Mouse (Mus musculus) forebrain, embryonic 11.5 days (tissue): ENCODE measurements around the gene Nras. TPM values are rescaled to one million over a fixed set of nuclear protein-coding genes. Genes with fewer than 3 reads are reported as not detected.

Experiments
- ATAC-seq: fragments of 200-750 bp; cut with Nextera tagmentation; replicated peaks from 2 replicates; pipeline ENCODE4 v1.8.0; 2017; ENCODE audit warnings: moderate TSS enrichment; ENCODE audit not compliant: low FRiP score
- DNase-seq: peaks from one replicate; pipeline ENCODE4 v3.0.0-alpha.2; 2017; ENCODE audit warnings: low spot score
- H3K27ac ChIP-seq: fragments of 300-500 bp; sonication (generic); 2 replicates; pipeline ENCODE4 v1.5.1; 2014; ENCODE audit warnings: low read depth, low read length
- H3K27me3 ChIP-seq: fragments of 300-500 bp; sonication (generic); 2 replicates; pipeline ENCODE4 v1.6.1; 2014; ENCODE audit warnings: mild to moderate bottlenecking, low read length, mixed read lengths; ENCODE audit not compliant: control insufficient read depth, insufficient read depth
- H3K36me3 ChIP-seq: fragments of 300-500 bp; sonication (generic); 2 replicates; pipeline ENCODE4 v1.6.1; 2014; ENCODE audit warnings: mild to moderate bottlenecking, low read length, moderate library complexity, mixed read lengths; ENCODE audit not compliant: control insufficient read depth, insufficient read depth
- H3K4me1 ChIP-seq: fragments of 300-500 bp; sonication (generic); replicated peaks from 2 replicates; pipeline ENCODE4 v1.6.1; 2014; ENCODE audit warnings: low read length, mixed read lengths; ENCODE audit not compliant: control insufficient read depth, insufficient read depth
- H3K4me2 ChIP-seq: fragments of 300-500 bp; sonication (generic); 2 replicates; pipeline ENCODE4 v1.6.1; 2014; ENCODE audit warnings: low read depth, mild to moderate bottlenecking, low read length, moderate library complexity, mixed read lengths; ENCODE audit not compliant: severe bottlenecking
- H3K4me3 ChIP-seq: fragments of 300-500 bp; sonication (generic); 2 replicates; pipeline ENCODE4 v1.5.1; 2014; ENCODE audit warnings: low read depth, low read length
- H3K9ac ChIP-seq: fragments of 300-500 bp; sonication (generic); 2 replicates; pipeline ENCODE4 v1.6.1; 2014; ENCODE audit warnings: low read length
- H3K9me3 ChIP-seq: fragments of 300-500 bp; sonication (generic); 2 replicates; pipeline ENCODE4 v1.6.1; 2016; ENCODE audit warnings: low read length, mixed read lengths; ENCODE audit not compliant: control insufficient read depth
- WGBS: fragments of 180-500 bp; shearing (Covaris S2); extraction: QIAGEN DNeasy Blood & Tissue Kit; methylation state at CpG from one replicate; pipeline ENCODE4 v1.1.7; 2014; 5-methylcytosine and 5-hydroxymethylcytosine counted together
- polyA plus RNA-seq: library from polyadenylated mRNA; unstranded; fragments of >200 nt; fragmentation: Nextera tagmentation; extraction: Ambion mirVana; gene quantifications from 2 replicates; pipeline ENCODE4 v1.2.1, GENCODE M21; 2014

Gene Nras
- polyA plus RNA-seq, 1 experiment from 2014 or later = 169 TPM

- H3K27me3 ChIP-seq = no peaks in the 10 kb centered on the region
- no peaks in the 10 kb centered on the region for H3K9me3 ChIP-seq
- H3K9ac ChIP-seq = no peak overlapping the region
- no peak for DNase-seq
- H3K4me1 ChIP-seq = no peaks in the 10 kb centered on the region
- ATAC-seq = no peak
- no peak overlapping the region for H3K4me2 ChIP-seq
- WGBS = 87% methylated on average over 17 of the region's 17 CpGs
- no peak overlapping the region for H3K27ac ChIP-seq
- no peaks in the 10 kb centered on the region for H3K36me3 ChIP-seq
- no peak overlapping the region for H3K4me3 ChIP-seq
Measured at GRCm38 (mm10) chr3:103081861-103082453, 23.9 kb downstream of the Nras start.

GRCm38 (mm10) chr3:103082761-103083160, 24.7 kb downstream of the Nras start:
- DNase-seq (no peak), ATAC-seq (no peak)
- no peaks in the 10 kb centered on the region for H3K27me3 ChIP-seq
- H3K4me2 ChIP-seq = no peak overlapping the region
- H3K9ac ChIP-seq = no peak overlapping the region
- no peaks in the 10 kb centered on the region for H3K9me3 ChIP-seq
- no peak overlapping the region for H3K4me3 ChIP-seq
- 87% methylated on average over 5 of the region's 5 CpGs for WGBS
- no peaks in the 10 kb centered on the region for H3K4me1 ChIP-seq
- H3K36me3 ChIP-seq = no peaks in the 10 kb centered on the region
- no peak overlapping the region for H3K27ac ChIP-seq

GRCm38 (mm10) chr3:103085986-103086385, 27.9 kb downstream of the Nras start:
- H3K9me3 ChIP-seq = no peaks in the 10 kb centered on the region
- DNase-seq (no peak), ATAC-seq (no peak)
- no peak overlapping the region for H3K27ac ChIP-seq
- no peaks in the 10 kb centered on the region for H3K27me3 ChIP-seq
- no peaks in the 10 kb centered on the region for H3K4me1 ChIP-seq
- WGBS = 79% methylated on average over 3 of the region's 3 CpGs
- H3K36me3 ChIP-seq = no peaks in the 10 kb centered on the region
- H3K4me3 ChIP-seq = no peak overlapping the region
- H3K4me2 ChIP-seq = no peak overlapping the region
- no peak overlapping the region for H3K9ac ChIP-seq

- H3K4me2 ChIP-seq = no peak overlapping the region
- no peak for ATAC-seq
- no peak overlapping the region for H3K27ac ChIP-seq
- no peaks in the 10 kb centered on the region for H3K4me1 ChIP-seq
- no peaks in the 10 kb centered on the region for H3K27me3 ChIP-seq
- H3K9me3 ChIP-seq = no peaks in the 10 kb centered on the region
- WGBS = 100% methylated on average over 2 of the region's 2 CpGs
- no peaks in the 10 kb centered on the region for H3K36me3 ChIP-seq
- no peak for DNase-seq
- H3K4me3 ChIP-seq = no peak overlapping the region
- H3K9ac ChIP-seq = no peak overlapping the region
Measured at GRCm38 (mm10) chr3:103091753-103092152, 33.7 kb downstream of the Nras start.

GRCm38 (mm10) chr3:103098662-103099061, 40.6 kb downstream of the Nras start:
- ATAC-seq (no peak), DNase-seq (no peak)
- H3K4me2 ChIP-seq = no peak overlapping the region
- WGBS = 79% methylated on average over 23 of the region's 23 CpGs
- H3K9ac ChIP-seq = no peak overlapping the region
- H3K27ac ChIP-seq = no peak overlapping the region
- H3K4me3 ChIP-seq = no peak overlapping the region
- H3K9me3 ChIP-seq = no peaks in the 10 kb centered on the region
- H3K36me3 ChIP-seq = no peaks in the 10 kb centered on the region
- peaks cover 2% of the 10 kb centered on the region; the same call in 1 of the 2 replicates for H3K4me1 ChIP-seq
- peaks cover 5% of the 10 kb centered on the region; the same call in 1 of the 2 replicates for H3K27me3 ChIP-seq

- H3K4me2 ChIP-seq = no peak overlapping the region
- no peak overlapping the region for H3K9ac ChIP-seq
- H3K27me3 ChIP-seq = peaks cover 10% of the 10 kb centered on the region; the same call in 1 of the 2 replicates
- no peak overlapping the region for H3K4me3 ChIP-seq
- no peaks in the 10 kb centered on the region for H3K36me3 ChIP-seq
- no peak overlapping the region for H3K27ac ChIP-seq
- no peak for ATAC-seq
- no peak for DNase-seq
- peaks cover 2% of the 10 kb centered on the region; the same call in 1 of the 2 replicates for H3K4me1 ChIP-seq
- no peaks in the 10 kb centered on the region for H3K9me3 ChIP-seq
- WGBS = 83% methylated on average over 6 of the region's 6 CpGs
Measured at GRCm38 (mm10) chr3:103099667-103100066, 41.6 kb downstream of the Nras start.

- no peak for ATAC-seq
- H3K27me3 ChIP-seq = peaks cover 10% of the 10 kb centered on the region; the same call in 1 of the 2 replicates
Measured at GRCm38 (mm10) chr3:103100735-103101134, 42.6 kb downstream of the Nras start.

GRCm38 (mm10) chr3:103101194-103101593, 43.1 kb downstream of the Nras start:
- Histone ChIP-seq H3K9ac (no peak overlapping the region), H3K4me2 (no peak overlapping the region), H3K27me3 (peaks cover 10% of the 10 kb centered on the region; the same call in 1 of the 2 replicates), H3K36me3 (no peaks in the 10 kb centered on the region), H3K27ac (no peak overlapping the region), H3K9me3 (no peaks in the 10 kb centered on the region), H3K4me1 (peaks cover 2% of the 10 kb centered on the region; the same call in 1 of the 2 replicates), H3K4me3 (no peak overlapping the region)
- DNase-seq (no peak), ATAC-seq (no peak)
- WGBS = 64% methylated on average over 5 of the region's 5 CpGs

More at GRCm38 (mm10) chr3:103100735-103101134, 42.6 kb downstream of the Nras start:
- no peak for DNase-seq
- Histone ChIP-seq H3K4me3 (no peak overlapping the region), H3K4me2 (no peak overlapping the region), H3K9ac (no peak overlapping the region), H3K4me1 (peaks cover 2% of the 10 kb centered on the region; the same call in 1 of the 2 replicates), H3K27ac (no peak overlapping the region), H3K9me3 (no peaks in the 10 kb centered on the region), H3K36me3 (no peaks in the 10 kb centered on the region)
- WGBS = 61% methylated on average over 2 of the region's 2 CpGs

GRCm38 (mm10) chr3:103101909-103102308, 43.8 kb downstream of the Nras start:
- ATAC-seq (no peak; the same call in 1 of the 2 replicates), DNase-seq (no peak)
- peaks cover 2% of the 10 kb centered on the region; the same call in 1 of the 2 replicates for H3K4me1 ChIP-seq
- no peak overlapping the region for H3K27ac ChIP-seq
- peak overlapping the region; percentile 53 for H3K4me3 ChIP-seq
- 3% methylated on average over 14 of the region's 14 CpGs for WGBS
- H3K36me3 ChIP-seq = no peaks in the 10 kb centered on the region
- H3K4me2 ChIP-seq = peak overlapping the region; percentile 94
- H3K9me3 ChIP-seq = no peaks in the 10 kb centered on the region
- peaks cover 10% of the 10 kb centered on the region; the same call in 1 of the 2 replicates for H3K27me3 ChIP-seq
- peak overlapping the region; percentile 62; the same call in 1 of the 2 replicates for H3K9ac ChIP-seq
